8 mouse cellular contexts compared by ENCODE assay signal in the genomic region with DNA sequence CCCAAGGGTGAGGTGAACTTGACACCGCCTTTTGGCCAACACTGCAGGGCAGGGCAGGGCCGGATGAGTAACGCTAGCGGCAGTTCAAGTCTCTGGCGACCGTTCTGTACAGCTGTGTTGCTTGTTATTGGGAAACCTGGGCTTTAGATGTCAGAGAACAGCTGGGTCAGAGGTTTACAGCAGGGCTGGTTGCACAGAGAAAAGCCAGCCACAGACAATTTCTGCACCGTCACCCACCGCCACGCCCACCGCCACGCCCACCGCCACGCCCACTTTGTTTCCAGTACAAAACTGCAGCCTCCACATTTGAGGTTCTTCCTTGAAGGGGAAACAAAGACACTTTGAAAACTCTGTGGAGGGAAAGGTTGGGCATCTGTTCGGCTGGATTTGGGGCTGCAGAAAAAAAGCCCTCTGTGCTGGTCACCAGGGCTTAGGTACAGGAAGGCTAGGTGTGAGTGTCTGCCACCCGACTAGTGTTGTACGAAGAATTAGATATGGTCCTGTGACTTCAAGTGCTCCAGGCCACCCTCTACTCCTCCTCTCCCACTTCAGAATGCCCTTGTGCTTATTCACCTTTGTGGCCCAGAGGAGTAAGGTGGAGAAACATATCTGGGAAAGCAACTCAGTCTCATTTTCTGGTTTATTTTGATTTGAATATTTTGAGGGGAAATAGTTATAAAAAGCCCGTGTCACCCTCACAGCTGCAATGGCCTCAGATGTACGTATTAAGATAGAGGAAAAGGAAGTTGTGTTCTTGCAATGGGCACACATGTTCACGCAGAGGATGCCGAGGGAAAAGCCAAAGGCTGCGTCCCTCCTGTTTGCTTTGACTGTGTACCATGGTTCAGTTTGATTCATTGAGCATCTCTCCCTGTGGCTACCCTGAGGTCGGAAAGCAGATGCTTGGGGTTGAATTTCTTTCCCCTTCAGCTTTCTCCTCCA.
A peak's percentile ranks its signal among the peaks of the same experiment; 100 is the strongest.
DNase-seq lines count a peak whose midpoint lies in the region; ATAC-seq and TF ChIP-seq lines count a peak whose summit lies in the region.

No protein-coding gene starts in this region.

- WGBS in embryonic facial prominence, embryonic 15.5 days = 32% methylated on average over 22 of the region's 22 CpGs
- 37% methylated on average over 22 of the region's 22 CpGs for WGBS in heart, postnatal 0 days

- intact Hi-C loops in left cerebral cortex, postnatal 4 days (cut with DNase I) = no loop called here
- intact Hi-C loops in left cerebral cortex, postnatal 14 days (cut with DNase I) = no loop called here

- peak overlapping the region; percentile 16; the same call in 1 of the 2 replicates for H3K4me3 ChIP-seq in embryonic facial prominence, embryonic 15.5 days (replicated peaks)
- H3K4me3 ChIP-seq in heart, postnatal 0 days (ENCODE audit: low read depth, low read length) = peak overlapping the region; percentile 12; the same call in 1 of the 2 replicates

- H3K27ac ChIP-seq in embryonic facial prominence, embryonic 15.5 days (replicated peaks) = no peak overlapping the region
- H3K27ac ChIP-seq in heart, postnatal 0 days (ENCODE audit: low read depth) = no peak overlapping the region; the same call in 1 of the 2 replicates

- TF ChIP-seq EP300 in heart, postnatal 0 days (IDR thresholded peaks at IDR 0.05; ENCODE audit: low read depth) = no peak

- no peak overlapping the region for H3K9ac ChIP-seq in embryonic facial prominence, embryonic 15.5 days
- no peak overlapping the region for H3K9ac ChIP-seq in heart, postnatal 0 days (replicated peaks; ENCODE audit: low read depth, low read length)

- no peaks in the 10 kb centered on the region for H3K27me3 ChIP-seq in embryonic facial prominence, embryonic 15.5 days
- H3K27me3 ChIP-seq in heart, postnatal 0 days (ENCODE audit: control insufficient read depth, insufficient read depth, low read length) = no peaks in the 10 kb centered on the region

- H3K36me3 ChIP-seq in embryonic facial prominence, embryonic 15.5 days = no peaks in the 10 kb centered on the region
- no peaks in the 10 kb centered on the region for H3K36me3 ChIP-seq in heart, postnatal 0 days (replicated peaks; ENCODE audit: control insufficient read depth, insufficient read depth, low read length)

- peak overlapping the region; percentile 39 for H3K4me2 ChIP-seq in embryonic facial prominence, embryonic 15.5 days (replicated peaks)
- peak overlapping the region; percentile 38 for H3K4me2 ChIP-seq in heart, postnatal 0 days (ENCODE audit: low read depth, low read length)

- peak; percentile 72 for ATAC-seq in embryonic facial prominence, embryonic 15.5 days (ENCODE audit: insufficient number of reproducible peaks, low FRiP score, low TSS enrichment, low read depth)
- ATAC-seq in heart, postnatal 0 days (ENCODE audit: insufficient read depth, low read depth) = peak; percentile 59; the same call in 1 of the 2 replicates

- TF ChIP-seq CTCF in heart, postnatal 0 days (IDR thresholded peaks at IDR 0.05; ENCODE audit: low read depth) = no peak

- H3K4me1 ChIP-seq in embryonic facial prominence, embryonic 15.5 days = peaks cover 19% of the 10 kb centered on the region
- H3K4me1 ChIP-seq in heart, postnatal 0 days (ENCODE audit: control insufficient read depth, insufficient read depth) = peaks cover 18% of the 10 kb centered on the region

- H3K9me3 ChIP-seq in embryonic facial prominence, embryonic 15.5 days (replicated peaks) = no peaks in the 10 kb centered on the region
- no peaks in the 10 kb centered on the region for H3K9me3 ChIP-seq in heart, postnatal 0 days (replicated peaks; ENCODE audit: control insufficient read depth, low read length)

- DNase-seq in left cerebral cortex, postnatal 4 days = peak; percentile 31
- DNase-seq in left cerebral cortex, postnatal 14 days (ENCODE audit: low spot score in 2 of 2) = no peak
- DNase-seq in heart, postnatal 0 days (ENCODE audit: low spot score) = peak; percentile 27
- peak; percentile 63 to 85 for DNase-seq in kidney, postnatal 36 days
- DNase-seq in mesoderm, embryonic 11.5 days (ENCODE audit: low read depth, low spot score) = peak; percentile 68
- DNase-seq in spleen, postnatal 4 days (ENCODE audit: low spot score in 2 of 2) = peak; percentile 81 to 90
- DNase-seq in cerebellum, adult 9-10 months = no peak

Comparison
In these comparisons a context has a peak if more than half of its experiments do, and no peak if none do; other contexts are left out.
1. DNase-seq: peak in left cerebral cortex, postnatal 4 days (single experiment), heart, postnatal 0 days (single experiment), kidney, postnatal 36 days (2 of 2), mesoderm, embryonic 11.5 days (single experiment) and spleen, postnatal 4 days (2 of 2); none in left cerebral cortex, postnatal 14 days (0 of 2) and cerebellum, adult 9-10 months (single experiment).